Comparison of ENCODE assay signal across 8 mouse cellular contexts in genomic region chr4:10874718-10875121, GRCm38 (mm10). TPM values are rescaled to one million over a fixed set of nuclear protein-coding genes. Genes with fewer than 3 reads are reported as not detected.
DNase-seq lines count a peak whose midpoint lies in the region; ATAC-seq lines count a peak whose summit lies in the region.

No protein-coding gene starts in this region.

- peak overlapping the region; percentile 97 for H3K9ac ChIP-seq in forebrain, embryonic 15.5 days (replicated peaks)
- peak overlapping the region; percentile 90 for H3K9ac ChIP-seq in hindbrain, embryonic 12.5 days

- no peaks in the 10 kb centered on the region for H3K9me3 ChIP-seq in forebrain, embryonic 15.5 days
- H3K9me3 ChIP-seq in hindbrain, embryonic 12.5 days (replicated peaks): no peaks in the 10 kb centered on the region

- 0% methylated on average over 36 of the region's 37 CpGs for WGBS in forebrain, embryonic 15.5 days
- WGBS in hindbrain, embryonic 12.5 days: under 1% methylated on average over 36 of the region's 37 CpGs

- no peaks in the 10 kb centered on the region for H3K27me3 ChIP-seq in forebrain, embryonic 15.5 days
- H3K27me3 ChIP-seq in hindbrain, embryonic 12.5 days: no peaks in the 10 kb centered on the region

- peak; percentile 82 for ATAC-seq in forebrain, embryonic 15.5 days (replicated peaks)
- peak; percentile 89 for ATAC-seq in hindbrain, embryonic 12.5 days (ENCODE audit: low FRiP score)
- ATAC-seq in megakaryocyte progenitor cell, adult 5-6 weeks (replicated peaks; ENCODE audit: poor library complexity): peak; percentile 56

- DNase-seq in layer of hippocampus, adult 11-12 months (ENCODE audit: low spot score): peak; percentile 51
- DNase-seq in layer of hippocampus, adult 9-10 months (ENCODE audit: low spot score): no peak
- DNase-seq in left cerebral cortex, postnatal 4 days: peak; percentile 58
- peak; percentile 44 for DNase-seq in right cerebral cortex, postnatal 4 days

- peak overlapping the region; percentile 66 for H3K4me2 ChIP-seq in forebrain, embryonic 15.5 days (replicated peaks)
- H3K4me2 ChIP-seq in hindbrain, embryonic 12.5 days (replicated peaks): peak overlapping the region; percentile 59

- peaks cover 3% of the 10 kb centered on the region; the same call in 1 of the 2 replicates for H3K4me1 ChIP-seq in brown adipose tissue, adult 24 weeks (ENCODE audit: control insufficient read depth, insufficient read depth, insufficient read length, low read length)
- peaks cover 16% of the 10 kb centered on the region for H3K4me1 ChIP-seq in forebrain, embryonic 15.5 days
- H3K4me1 ChIP-seq in hindbrain, embryonic 12.5 days: peaks cover 9% of the 10 kb centered on the region

- peak overlapping the region; percentile 96 for H3K4me3 ChIP-seq in brown adipose tissue, adult 24 weeks (ENCODE audit: insufficient read depth, low read depth, low read length)
- H3K4me3 ChIP-seq in forebrain, embryonic 15.5 days: peak overlapping the region; percentile 83
- peak overlapping the region; percentile 95 for H3K4me3 ChIP-seq in hindbrain, embryonic 12.5 days

- peak overlapping the region; percentile 27; the same call in 1 of the 2 replicates for H3K27ac ChIP-seq in brown adipose tissue, adult 24 weeks (replicated peaks; ENCODE audit: low read depth, low read length)
- peak overlapping the region; percentile 100 for H3K27ac ChIP-seq in forebrain, embryonic 15.5 days (replicated peaks)
- H3K27ac ChIP-seq in hindbrain, embryonic 12.5 days: peak overlapping the region; percentile 98

- intact Hi-C loops in left cerebral cortex, postnatal 4 days (cut with DNase I): no loop called here

- no peaks in the 10 kb centered on the region for H3K36me3 ChIP-seq in forebrain, embryonic 15.5 days
- no peaks in the 10 kb centered on the region for H3K36me3 ChIP-seq in hindbrain, embryonic 12.5 days

RNA-seq across cellular contexts. Expression of gene 2610301B20Rik, which starts 0.4 kb away (rescaled TPM):
- polyA plus RNA-seq in brown adipose tissue, adult 24 weeks (2012; ENCODE audit: insufficient read depth, insufficient read length, missing spikeins): 8.7 and 11.6 TPM in 2 replicates
- 40.8 and 47.6 TPM in 2 replicates for polyA plus RNA-seq in forebrain, embryonic 15.5 days (2015; fragmentation: Nextera tagmentation; extraction: Ambion mirVana)
- 43.3 and 45.1 TPM in 2 replicates for polyA plus RNA-seq in hindbrain, embryonic 12.5 days (2016; fragmentation: Nextera tagmentation; extraction: Ambion mirVana)
- 10 to 100 TPM; 18.4 to 21.0 TPM for total RNA-seq in left cerebral cortex, postnatal 4 days (2021)
- 25.4 and 28.4 TPM in 2 replicates for total RNA-seq in megakaryocyte progenitor cell, adult 5-6 weeks (2015)
- 6.3 and 9.8 TPM in 2 replicates for total RNA-seq in megakaryocyte progenitor cell, adult 5-6 weeks (2017)

Comparison
In these comparisons a context has a peak if more than half of its experiments do, and no peak if none do; other contexts are left out.
1. H3K27ac ChIP-seq: peak in every context shown above with its lines; median percentile 100 in forebrain, embryonic 15.5 days; 98 in hindbrain, embryonic 12.5 days; 27 in brown adipose tissue, adult 24 weeks.